30 mouse cellular contexts compared by ENCODE assay signal in the genomic region with DNA sequence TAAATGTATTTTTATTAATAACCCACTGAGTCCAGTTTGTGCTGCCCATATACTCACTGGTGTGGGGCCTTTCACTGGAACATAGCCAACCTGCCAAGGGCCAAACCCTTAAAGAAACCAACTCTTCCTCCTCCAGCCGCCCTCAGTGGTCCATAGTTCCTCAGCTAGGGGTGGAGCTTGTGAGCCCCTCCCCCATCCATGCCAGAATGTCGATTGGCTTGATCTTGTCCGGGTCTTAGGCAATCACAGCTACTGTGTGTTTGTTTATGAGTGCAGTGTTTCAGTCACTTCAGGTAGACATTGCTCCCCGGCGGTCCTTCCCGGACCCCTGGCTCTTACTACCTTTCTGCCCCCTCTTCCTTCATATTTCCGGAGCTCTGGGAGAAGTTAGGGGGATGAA. TPM values are rescaled to one million over a fixed set of nuclear protein-coding genes. Genes with fewer than 3 reads are reported as not detected.
DNase-seq lines count a peak whose midpoint lies in the region; ATAC-seq and TF ChIP-seq lines count a peak whose summit lies in the region.
"Had no signal": no experiment of that assay in that cellular context is flagged by ENCODE, and none has a peak within 500 bp of the region (broad histone marks: within the 10 kb centered on the region; RNA-seq: fewer than 3 reads in every experiment).

No protein-coding gene starts in this region.

- WGBS in liver, adult 2 months = 30% methylated on average over 7 of the region's 7 CpGs
- WGBS in liver, embryonic 12.5 days (ENCODE audit: insufficient replicate concordance) = 68% methylated on average over 7 of the region's 7 CpGs
- 87% methylated on average over 7 of the region's 7 CpGs for whole genome bisulfite sequencing in neural tube, embryonic 15.5 days
- WGBS in forebrain, embryonic 10.5 days = 89% methylated on average over 7 of the region's 7 CpGs

- peak overlapping the region; percentile 62 for H3K27ac ChIP-seq in liver, adult 2 months (replicated peaks; ENCODE audit: insufficient read depth, low read depth, low read length)
- H3K27ac ChIP-seq in liver, embryonic 12.5 days = no peak overlapping the region
- H3K27ac ChIP-seq in testis, adult 2 months (ENCODE audit: control insufficient read depth, insufficient read depth, low read depth, low read length) = no peak overlapping the region
- H3K27ac ChIP-seq in neural tube, embryonic 15.5 days (replicated peaks) = no peak overlapping the region
- no peak overlapping the region for H3K27ac ChIP-seq in forebrain, embryonic 10.5 days
- H3K27ac ChIP-seq: gastrocnemius, adult 2 months; heart, adult 2 months; heart, embryonic 10.5 days; heart, embryonic 13.5 days; hindbrain, embryonic 14.5 days; hindbrain, postnatal 0 days had no signal

- DNase-seq in liver, adult 2 months (ENCODE audit: extremely low read depth, low read depth, low spot score) = peak; percentile 88
- no peak for DNase-seq in testis, postnatal 10 days (ENCODE audit: low spot score)
- no peak for DNase-seq in forebrain, embryonic 10.5 days (ENCODE audit: extremely low spot score, low spot score)
- DNase-seq: adrenal gland, adult 2 months; adrenal gland, postnatal 14 days; B cell, adult 2 months; cerebellum, adult 11 months; cerebellum, adult 8-10 months; cerebellum, postnatal 10 days; cerebellum, postnatal 36 days; forebrain, postnatal 0 days; gastrocnemius, adult 2 months; gastrocnemius, postnatal 25 days; heart, adult 2 months; heart, postnatal 14 days; heart, postnatal 4 days had no signal

- no peaks in the 10 kb centered on the region for H3K27me3 ChIP-seq in liver, adult 2 months (ENCODE audit: control insufficient read depth, insufficient read depth, low read length)
- no peaks in the 10 kb centered on the region for H3K27me3 ChIP-seq in liver, embryonic 12.5 days (replicated peaks)
- H3K27me3 ChIP-seq in testis, adult 2 months (ENCODE audit: control insufficient read depth, insufficient read depth, low read length) = no peaks in the 10 kb centered on the region
- H3K27me3 ChIP-seq in neural tube, embryonic 15.5 days (replicated peaks) = no peaks in the 10 kb centered on the region
- no peaks in the 10 kb centered on the region for H3K27me3 ChIP-seq in forebrain, embryonic 10.5 days (ENCODE audit: poor library complexity, severe bottlenecking)
- H3K27me3 ChIP-seq: CH12.LX; heart, embryonic 13.5 days had no signal

- peaks cover 5% of the 10 kb centered on the region for H3K36me3 ChIP-seq in liver, adult 2 months (ENCODE audit: control insufficient read depth, insufficient read depth, low read length)
- H3K36me3 ChIP-seq in liver, embryonic 12.5 days = no peaks in the 10 kb centered on the region
- H3K36me3 ChIP-seq in testis, adult 2 months (ENCODE audit: control insufficient read depth, insufficient read depth, low read length) = no peaks in the 10 kb centered on the region
- H3K36me3 ChIP-seq in neural tube, embryonic 15.5 days = no peaks in the 10 kb centered on the region
- no peaks in the 10 kb centered on the region for H3K36me3 ChIP-seq in forebrain, embryonic 10.5 days (replicated peaks)
- H3K36me3 ChIP-seq: G1E; heart, embryonic 10.5 days; heart, embryonic 13.5 days had no signal

- TF ChIP-seq CTCF in liver, adult 2 months (IDR thresholded peaks at IDR 0.05; ENCODE audit: low read depth, low read length) = no peak
- TF ChIP-seq CTCF in testis, adult 2 months (IDR thresholded peaks at IDR 0.05; ENCODE audit: control insufficient read depth, insufficient read depth, insufficient replicate concordance, low read depth, low read length) = no peak

- H3K4me1 ChIP-seq in liver, adult 2 months (ENCODE audit: control insufficient read depth, insufficient read depth, low read length) = peaks cover 12% of the 10 kb centered on the region
- no peaks in the 10 kb centered on the region for H3K4me1 ChIP-seq in liver, embryonic 12.5 days
- H3K4me1 ChIP-seq in testis, adult 2 months (ENCODE audit: control insufficient read depth, insufficient read depth, low read length) = peaks cover 6% of the 10 kb centered on the region
- no peaks in the 10 kb centered on the region for H3K4me1 ChIP-seq in neural tube, embryonic 15.5 days
- H3K4me1 ChIP-seq in forebrain, embryonic 10.5 days = 0 out of 2 replicates have a peak, but pooled peaks cover 5% of the 10 kb centered on the region
- H3K4me1 ChIP-seq: heart, embryonic 13.5 days had no signal

- no peak for ATAC-seq in liver, embryonic 12.5 days
- ATAC-seq in monocyte, adult 5-6 weeks (replicated peaks; ENCODE audit: insufficient number of reproducible peaks, low FRiP score, low TSS enrichment, poor library complexity, severe bottlenecking) = 0 out of 2 replicates have a peak, but pooled peaks have one; percentile 40
- no peak for ATAC-seq in neural tube, embryonic 15.5 days (ENCODE audit: low FRiP score)
- ATAC-seq: forebrain, embryonic 14.5 days; forebrain, postnatal 0 days; hindbrain, postnatal 0 days; Patski had no signal

- no peak overlapping the region for H3K4me3 ChIP-seq in liver, adult 2 months (ENCODE audit: insufficient read depth, low read depth, low read length)
- H3K4me3 ChIP-seq in liver, embryonic 12.5 days = no peak overlapping the region
- peak overlapping the region; percentile 2; the same call in 1 of the 2 replicates for H3K4me3 ChIP-seq in testis, adult 2 months (ENCODE audit: control insufficient read depth, low read depth, low read length)
- no peak overlapping the region for H3K4me3 ChIP-seq in neural tube, embryonic 15.5 days (replicated peaks)
- H3K4me3 ChIP-seq in forebrain, embryonic 10.5 days = no peak overlapping the region
- H3K4me3 ChIP-seq: gastrocnemius, adult 2 months; heart, adult 2 months; heart, embryonic 10.5 days; heart, embryonic 13.5 days had no signal

- H3K9me3 ChIP-seq in liver, embryonic 12.5 days (replicated peaks) = no peaks in the 10 kb centered on the region
- no peaks in the 10 kb centered on the region for H3K9me3 ChIP-seq in neural tube, embryonic 15.5 days (replicated peaks)
- no peaks in the 10 kb centered on the region for H3K9me3 ChIP-seq in forebrain, embryonic 10.5 days
- H3K9me3 ChIP-seq: heart, embryonic 10.5 days; heart, embryonic 13.5 days had no signal

- H3K9ac ChIP-seq in liver, adult 2 months (ENCODE audit: low read depth, low read length) = no peak overlapping the region
- no peak overlapping the region for H3K9ac ChIP-seq in liver, embryonic 12.5 days
- H3K9ac ChIP-seq in neural tube, embryonic 15.5 days (replicated peaks) = no peak overlapping the region
- H3K9ac ChIP-seq: forebrain, postnatal 0 days; heart, embryonic 13.5 days; hindbrain, embryonic 14.5 days had no signal

- no peak for TF ChIP-seq POLR2A in liver, adult 2 months (IDR thresholded peaks at IDR 0.05; ENCODE audit: extremely low read depth, insufficient read depth, low read length)
- TF ChIP-seq POLR2A in testis, adult 2 months (IDR thresholded peaks at IDR 0.05; ENCODE audit: control insufficient read depth, low read depth, low read length) = no peak

- H3K4me2 ChIP-seq in liver, embryonic 12.5 days = no peak overlapping the region
- H3K4me2 ChIP-seq in neural tube, embryonic 15.5 days = no peak overlapping the region
- H3K4me2 ChIP-seq: heart, embryonic 13.5 days; hindbrain, embryonic 14.5 days had no signal

- H3K79me2 ChIP-seq in liver, adult 2 months (ENCODE audit: control insufficient read depth, insufficient read depth, low read length) = no peaks in the 10 kb centered on the region

RNA-seq across cellular contexts. Expression of gene Onecut1, which starts 35.0 kb away (rescaled TPM):
- total RNA-seq in liver, adult 2 months (2014; rRNA removed) = 1.9 and 2.5 TPM in 2 replicates
- polyA plus RNA-seq in liver, adult 2 months (2012; rRNA removed) = 11.1 and 32.1 TPM in 2 replicates
- 2.1 and 2.6 TPM in 2 replicates for polyA plus RNA-seq in liver, embryonic 12.5 days (2016; fragmentation: Nextera tagmentation; extraction: Ambion mirVana)
- 0.12 and 0.18 TPM in 2 replicates for polyA plus RNA-seq in testis, adult 2 months (2012; rRNA removed)
- total RNA-seq in monocyte, adult 5-6 weeks (2017) = not detected in 3 replicates
- 2.6 and 3.5 TPM in 2 replicates for polyA plus RNA-seq in neural tube, embryonic 15.5 days (2015; fragmentation: Nextera tagmentation; extraction: Ambion mirVana)
- polyA plus RNA-seq in forebrain, embryonic 10.5 days (2016; fragmentation: Nextera tagmentation; extraction: Ambion mirVana) = 0.92 and 1.2 TPM in 2 replicates
- total RNA-seq: CH12.LX; gastrocnemius, adult 2 months; gastrocnemius, postnatal 25 days; heart, adult 2 months; heart, postnatal 14 days; heart, postnatal 4 days had no signal
- polyA plus RNA-seq: G1E; gonadal fat pad, adult 2 months; heart, adult 2 months; heart, embryonic 16.5 days; Patski had no signal

RNA-seq across cellular contexts. Expression of gene Fam214a, which starts 55.9 kb away (rescaled TPM):
- total RNA-seq in liver, adult 2 months (2014; rRNA removed) = 67.5 and 116 TPM in 2 replicates
- 14.5 and 23.1 TPM in 2 replicates for polyA plus RNA-seq in liver, adult 2 months (2012; rRNA removed)
- polyA plus RNA-seq in liver, embryonic 12.5 days (2016; fragmentation: Nextera tagmentation; extraction: Ambion mirVana) = 1.8 and 2.6 TPM in 2 replicates
- polyA plus RNA-seq in testis, adult 2 months (2012; rRNA removed) = 12.1 and 13.8 TPM in 2 replicates
- total RNA-seq in monocyte, adult 5-6 weeks (2017) = 35.8 to 79.7 TPM (median 43.8 TPM) in 3 replicates
- polyA plus RNA-seq in neural tube, embryonic 15.5 days (2015; fragmentation: Nextera tagmentation; extraction: Ambion mirVana) = 17.3 and 19.2 TPM in 2 replicates
- polyA plus RNA-seq in forebrain, embryonic 10.5 days (2016; fragmentation: Nextera tagmentation; extraction: Ambion mirVana) = 8.0 and 10.3 TPM in 2 replicates
